ENCODE assay signal across 16 mouse cellular contexts in the genomic region with DNA sequence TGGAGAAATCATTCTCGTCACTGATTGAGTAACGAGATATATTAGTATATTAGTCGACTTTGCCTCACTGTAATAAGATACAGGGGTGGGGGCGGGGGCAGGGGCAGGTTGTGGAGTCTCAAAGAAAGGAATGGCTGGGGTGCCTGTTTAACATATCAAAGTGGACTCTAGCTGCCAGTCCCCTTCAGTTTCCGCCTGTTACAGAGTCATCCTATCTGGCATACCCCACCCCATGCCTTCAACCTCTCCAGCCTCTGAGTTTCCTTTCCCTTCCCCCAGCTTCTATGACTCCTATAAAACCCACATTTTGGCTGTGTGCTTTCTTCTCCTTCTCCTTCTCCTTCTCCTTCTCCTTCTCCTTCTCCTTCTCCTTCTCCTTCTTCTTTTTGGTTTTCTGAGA.
"Had no signal": no experiment of that assay in that cellular context is flagged by ENCODE, and none has a peak within 500 bp of the region (broad histone marks: within the 10 kb centered on the region; RNA-seq: fewer than 3 reads in every experiment).

No protein-coding gene starts in this region.

- H3K36me3 ChIP-seq: midbrain, embryonic 13.5 days; midbrain, embryonic 15.5 days; neural tube, embryonic 12.5 days had no signal

- DNase-seq: lung, adult 18-20 months; lung, embryonic 14.5 days; lung, postnatal 10 days; lung, postnatal 36 days; right cerebral cortex, postnatal 14 days; right cerebral cortex, postnatal 4 days; spleen, adult 18-20 months; thymus, adult 18-20 months; thymus, postnatal 14 days; thymus, postnatal 36 days had no signal

- H3K4me2 ChIP-seq: lung, embryonic 14.5 days; midbrain, embryonic 11.5 days; midbrain, embryonic 13.5 days; midbrain, embryonic 15.5 days; neural tube, embryonic 12.5 days had no signal

- H3K9me3 ChIP-seq: midbrain, embryonic 13.5 days; midbrain, embryonic 15.5 days; neural tube, embryonic 12.5 days had no signal

- H3K4me3 ChIP-seq: megakaryocyte, embryonic 14.5 days; midbrain, embryonic 13.5 days; midbrain, embryonic 15.5 days; neural tube, embryonic 12.5 days had no signal

- H3K27ac ChIP-seq: macrophage; midbrain, embryonic 13.5 days; midbrain, embryonic 15.5 days; neural tube, embryonic 12.5 days had no signal

- H3K9ac ChIP-seq: lung, embryonic 14.5 days; midbrain, embryonic 13.5 days; midbrain, embryonic 15.5 days; neural tube, embryonic 12.5 days had no signal

- H3K27me3 ChIP-seq: midbrain, embryonic 13.5 days; midbrain, embryonic 15.5 days; neural tube, embryonic 12.5 days had no signal

- H3K4me1 ChIP-seq: midbrain, embryonic 13.5 days; midbrain, embryonic 15.5 days; neural tube, embryonic 12.5 days had no signal

- ATAC-seq: midbrain, embryonic 13.5 days; midbrain, embryonic 15.5 days had no signal
